Mouse (Mus musculus) right cerebral cortex, postnatal 14 days (tissue): ENCODE results near the gene Podxl2.

Experiments
- DNase-seq: peaks from one replicate; pipeline ENCODE4 v3.0.0; 2022

Gene Podxl2

GRCm38 (mm10) chr6:88793872-88794271 is 81.0 kb downstream of the Podxl2 start:
- no peak for DNase-seq

DNA sequence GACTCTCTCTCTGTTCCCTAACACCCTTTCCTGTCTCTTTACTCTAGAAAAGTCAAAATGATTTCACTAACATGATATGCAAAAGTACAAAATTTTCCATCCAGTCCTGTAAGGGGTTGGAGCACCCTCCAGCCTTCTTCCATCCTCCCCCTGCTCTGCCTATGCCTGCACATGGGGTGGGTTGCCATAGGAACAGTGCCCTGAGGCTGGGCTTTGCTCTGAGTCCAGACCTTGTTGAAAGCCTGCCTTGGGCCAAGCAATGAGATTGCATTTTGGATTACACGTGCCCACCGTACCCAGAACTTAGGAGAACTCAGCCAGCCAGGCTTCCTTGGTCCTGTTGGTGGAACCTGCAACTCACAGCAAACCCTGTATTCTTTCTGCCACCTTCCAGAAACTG is 81.6 kb downstream of the Podxl2 start:
- no peak for DNase-seq
